Comparison of ENCODE assay signal across 13 mouse cellular contexts in the genomic region with DNA sequence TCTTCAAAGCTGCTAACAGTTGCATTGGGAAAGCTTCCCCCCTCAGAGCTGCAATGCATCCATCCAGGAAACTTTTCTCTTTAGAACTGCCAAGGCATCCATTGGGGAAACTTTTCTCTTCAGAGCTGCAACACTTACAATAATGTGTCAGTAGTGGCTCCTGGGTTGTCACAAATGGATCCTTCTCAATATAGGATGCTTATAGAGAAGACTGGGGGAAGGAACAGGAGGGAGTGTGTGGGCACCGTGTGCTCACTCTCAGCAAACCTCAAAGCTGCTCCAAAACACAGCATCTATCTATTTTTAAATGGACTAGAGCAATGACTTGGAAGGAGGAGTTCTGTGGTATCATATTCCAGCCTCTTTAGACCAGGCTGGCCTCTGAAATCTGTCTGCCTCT.
"Had no signal": no experiment of that assay in that cellular context is flagged by ENCODE, and none has a peak within 500 bp of the region (broad histone marks: within the 10 kb centered on the region; RNA-seq: fewer than 3 reads in every experiment).

No protein-coding gene starts in this region.

- DNase-seq: forebrain, postnatal 0 days; gastrocnemius, postnatal 14 days; gastrocnemius, postnatal 36 days; heart, adult 2 months; heart, postnatal 14 days; heart, postnatal 36 days; kidney, adult 18-20 months; kidney, adult 8-10 months; kidney, postnatal 10 days; kidney, postnatal 25 days; kidney, postnatal 4 days; layer of hippocampus, postnatal 36 days; left cerebral cortex, postnatal 4 days had no signal
